Mouse (Mus musculus) heart, postnatal 0 days (tissue): ENCODE measurements around the gene Cpa4. TPM values are rescaled to one million over a fixed set of nuclear protein-coding genes. Genes with fewer than 3 reads are reported as not detected.
A peak's percentile ranks its signal among the peaks of the same experiment; 100 is the strongest.

ENCODE experiments used
- ATAC-seq: fragments of 200-750 bp; cut with Nextera tagmentation; 2 replicates; pipeline ENCODE4 v1.8.0; 2017; ENCODE audit warnings: low read depth, moderate number of reproducible peaks, moderate library complexity; ENCODE audit not compliant: insufficient read depth
- DNase-seq: peaks from one replicate; pipeline ENCODE4 v3.0.0-alpha.2; 2016; ENCODE audit warnings: low spot score
- H3K27ac ChIP-seq: fragments of 300-500 bp; sonication (generic); 2 replicates; pipeline ENCODE4 v1.5.1; 2014; ENCODE audit warnings: low read depth, mild to moderate bottlenecking
- H3K27me3 ChIP-seq: fragments of 300-500 bp; sonication (generic); 2 replicates; pipeline ENCODE4 v1.6.1; 2014; ENCODE audit warnings: low read length, mixed read lengths; ENCODE audit not compliant: control insufficient read depth, insufficient read depth
- H3K36me3 ChIP-seq: fragments of 300-500 bp; sonication (generic); replicated peaks from 2 replicates; pipeline ENCODE4 v1.6.1; 2014; ENCODE audit warnings: low read length, mixed read lengths; ENCODE audit not compliant: control insufficient read depth, insufficient read depth
- H3K4me1 ChIP-seq: fragments of 300-500 bp; sonication (generic); 2 replicates; pipeline ENCODE4 v1.6.1; 2014; ENCODE audit warnings: antibody characterized with exemption; ENCODE audit not compliant: control insufficient read depth, insufficient read depth
- H3K4me2 ChIP-seq: fragments of 300-500 bp; sonication (generic); 2 replicates; pipeline ENCODE4 v1.6.1; 2014; ENCODE audit warnings: low read depth, mild to moderate bottlenecking, low read length, moderate library complexity
- H3K4me3 ChIP-seq: fragments of 300-500 bp; sonication (generic); 2 replicates; pipeline ENCODE4 v1.5.1; 2014; ENCODE audit warnings: low read depth, low read length
- H3K9ac ChIP-seq: fragments of 300-500 bp; sonication (generic); replicated peaks from 2 replicates; pipeline ENCODE4 v1.6.1; 2014; ENCODE audit warnings: low read depth, low read length, mixed read lengths
- H3K9me3 ChIP-seq: fragments of 300-500 bp; sonication (generic); replicated peaks from 2 replicates; pipeline ENCODE4 v1.6.1; 2016; ENCODE audit warnings: low read length; ENCODE audit not compliant: control insufficient read depth
- CTCF ChIP-seq: IDR thresholded peaks from 2 replicates; pipeline ENCODE4 v1.5.1; 2016; ENCODE audit warnings: antibody characterized with exemption, control low read depth, low read depth
- EP300 ChIP-seq: IDR thresholded peaks from 2 replicates; pipeline ENCODE4 v1.6.1; 2016; ENCODE audit warnings: antibody characterized with exemption, low read depth
- WGBS: fragments of 180-500 bp; shearing (Covaris S2); extraction: QIAGEN DNeasy Blood & Tissue Kit; methylation state at CpG from one replicate; pipeline ENCODE4 v1.1.7; 2014; 5-methylcytosine and 5-hydroxymethylcytosine counted together
- polyA plus RNA-seq: library from polyadenylated mRNA; unstranded; fragments of >200 nt; fragmentation: Nextera tagmentation; extraction: Ambion mirVana; gene quantifications from 2 replicates; pipeline ENCODE4 v1.2.1, GENCODE M21; 2015
- total RNA-seq: library from RNA; depleted of rRNA; stranded (reverse); fragments of >200 nt; gene quantifications from 2 replicates; pipeline ENCODE4 v1.2.3, GENCODE M21; 2014; ENCODE audit warnings: low replicate concordance

Cpa4 gene
- total and polyA plus RNA-seq, 2 experiments from 2014 or later, result 0.23 to 0.46 TPM

DNA sequence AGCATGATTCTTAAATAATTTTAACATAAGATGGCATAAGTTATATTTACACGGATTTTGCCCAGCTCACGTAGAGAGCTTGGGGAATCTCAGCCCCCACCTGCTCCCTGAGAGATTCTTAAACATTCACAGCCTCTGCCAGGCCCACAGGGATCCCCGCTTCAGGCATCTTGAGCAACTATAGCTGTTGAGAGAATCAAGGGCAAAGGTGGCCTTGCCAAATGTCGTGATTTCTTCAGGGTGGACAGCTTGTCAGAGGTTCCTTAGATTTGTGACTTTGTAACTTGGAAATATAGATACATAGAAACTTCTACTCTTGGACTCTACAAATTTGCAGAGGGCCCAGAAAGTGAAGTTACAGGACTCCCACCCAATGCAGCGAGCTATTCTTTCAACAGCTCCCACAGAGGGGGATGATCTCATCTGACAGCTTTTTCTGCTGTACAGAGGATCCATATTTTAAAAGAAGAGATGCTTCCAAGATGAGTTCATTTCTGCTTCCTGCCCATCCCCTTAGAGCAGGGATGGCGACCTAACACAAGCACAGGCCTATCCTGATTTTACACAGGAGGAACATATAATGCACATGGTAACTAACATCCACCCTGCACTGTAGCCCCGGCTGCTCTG is 14.7 kb upstream of the Cpa4 start:
- 69% methylated on average over 7 of the region's 7 CpGs for WGBS

DNA sequence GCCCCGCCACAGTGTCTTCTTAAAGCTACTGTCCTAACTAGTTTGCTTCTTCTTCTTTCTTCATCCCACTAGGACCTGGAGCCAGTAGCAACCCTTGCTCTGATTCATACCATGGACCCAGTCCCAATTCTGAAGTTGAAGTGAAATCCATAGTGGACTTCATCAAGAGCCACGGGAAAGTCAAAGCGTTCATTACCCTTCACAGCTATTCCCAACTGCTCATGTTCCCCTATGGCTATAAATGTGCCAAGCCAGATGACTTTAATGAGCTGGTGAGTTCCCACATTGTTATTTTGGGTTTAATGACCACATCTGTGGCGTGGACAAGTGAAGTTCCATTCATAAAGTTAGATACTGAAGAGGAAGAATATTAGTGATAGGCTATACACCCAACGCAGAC is 14.1 kb upstream of the Cpa4 start:
- 0 out of 2 replicates have a peak, but pooled peaks cover 3% of the 10 kb centered on the region for H3K9me3 ChIP-seq
- no peak overlapping the region for H3K4me2 ChIP-seq
- no peak overlapping the region for H3K9ac ChIP-seq
- no peak for ATAC-seq
- no peaks in the 10 kb centered on the region for H3K4me1 ChIP-seq
- H3K4me3 ChIP-seq, result no peak overlapping the region
- no peaks in the 10 kb centered on the region for H3K27me3 ChIP-seq
- no peak for TF ChIP-seq CTCF
- no peak for TF ChIP-seq EP300
- no peak for DNase-seq
- WGBS, result 83% methylated on average over 5 of the region's 5 CpGs
- no peak overlapping the region for H3K27ac ChIP-seq
- no peaks in the 10 kb centered on the region for H3K36me3 ChIP-seq

More for the DNA sequence above, 14.7 kb upstream of the Cpa4 start:
- TF ChIP-seq CTCF (no peak), EP300 (no peak)
- no peak overlapping the region for H3K9ac ChIP-seq
- H3K4me3 ChIP-seq, result no peak overlapping the region
- no peaks in the 10 kb centered on the region for H3K27me3 ChIP-seq
- DNase-seq, result no peak
- no peak for ATAC-seq
- no peaks in the 10 kb centered on the region for H3K36me3 ChIP-seq
- H3K27ac ChIP-seq, result no peak overlapping the region
- H3K4me1 ChIP-seq, result no peaks in the 10 kb centered on the region
- H3K4me2 ChIP-seq, result no peak overlapping the region
- H3K9me3 ChIP-seq, result 0 out of 2 replicates have a peak, but pooled peaks cover 3% of the 10 kb centered on the region

DNA sequence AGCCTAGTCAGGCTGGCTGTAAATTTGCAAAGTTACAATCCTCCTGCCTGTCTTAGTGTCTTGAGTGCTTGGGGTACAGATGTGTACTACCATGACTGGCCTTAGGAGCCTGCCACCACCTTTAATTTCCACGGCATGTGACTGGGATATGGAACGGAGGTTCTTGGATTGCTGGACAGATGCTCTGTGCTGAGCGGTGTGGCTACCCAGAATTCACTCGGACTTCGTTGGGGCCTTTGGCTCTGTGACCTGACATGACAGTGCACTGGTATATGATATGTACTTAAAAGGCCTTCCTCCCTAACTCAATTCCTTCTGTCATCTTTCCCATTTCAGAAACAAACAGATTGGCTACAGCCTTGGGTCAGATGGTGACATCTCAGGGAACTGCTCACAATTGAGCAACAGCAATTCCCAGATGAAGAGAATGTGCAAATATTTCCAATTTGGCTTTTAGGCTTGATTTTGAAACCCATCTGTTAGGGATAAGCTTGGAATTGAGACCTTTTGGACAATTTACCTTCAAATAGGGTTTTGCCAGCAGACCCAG is 13.5 kb upstream of the Cpa4 start:
- Histone ChIP-seq H3K4me3 (no peak overlapping the region), H3K9me3 (0 out of 2 replicates have a peak, but pooled peaks cover 3% of the 10 kb centered on the region), H3K9ac (no peak overlapping the region), H3K4me2 (no peak overlapping the region), H3K36me3 (no peaks in the 10 kb centered on the region), H3K27me3 (no peaks in the 10 kb centered on the region), H3K27ac (no peak overlapping the region), H3K4me1 (no peaks in the 10 kb centered on the region)
- DNase-seq (no peak), ATAC-seq (no peak)
- TF ChIP-seq EP300 (no peak), CTCF (no peak)
- 88% methylated on average over 5 of the region's 5 CpGs for WGBS

DNA sequence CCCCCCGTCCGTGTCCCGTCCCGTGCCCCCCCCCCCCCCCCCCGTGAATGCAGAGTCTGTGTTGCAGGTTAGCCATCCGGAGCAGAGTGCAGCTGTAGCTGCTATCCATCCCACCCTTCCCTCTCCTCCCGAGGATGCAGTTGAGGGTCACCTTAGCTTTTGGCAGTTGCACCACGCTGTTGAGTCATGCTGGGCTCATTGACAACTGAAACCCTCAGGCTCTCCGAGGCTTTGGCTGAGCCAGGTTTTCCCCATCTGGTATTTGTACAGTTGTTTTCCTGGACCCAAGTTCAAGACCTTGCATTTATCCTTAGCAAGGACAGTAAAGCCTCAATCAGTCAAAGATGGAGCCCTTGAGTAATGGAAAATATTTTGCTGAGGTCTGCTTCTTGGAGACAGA is 12.1 kb upstream of the Cpa4 start:
- Histone ChIP-seq H3K27ac (0 out of 2 replicates have a peak overlapping the region, but pooled peaks have one; percentile 7), H3K27me3 (no peaks in the 10 kb centered on the region), H3K4me1 (no peaks in the 10 kb centered on the region), H3K4me2 (no peak overlapping the region), H3K36me3 (no peaks in the 10 kb centered on the region), H3K4me3 (no peak overlapping the region), H3K9ac (no peak overlapping the region), H3K9me3 (0 out of 2 replicates have a peak, but pooled peaks cover 1% of the 10 kb centered on the region)
- TF ChIP-seq CTCF, result no peak
- TF ChIP-seq EP300, result no peak
- DNase-seq (peak; percentile 83), ATAC-seq (peak; percentile 88)
- 0% methylated on average over 3 of the region's 9 CpGs for WGBS

DNA sequence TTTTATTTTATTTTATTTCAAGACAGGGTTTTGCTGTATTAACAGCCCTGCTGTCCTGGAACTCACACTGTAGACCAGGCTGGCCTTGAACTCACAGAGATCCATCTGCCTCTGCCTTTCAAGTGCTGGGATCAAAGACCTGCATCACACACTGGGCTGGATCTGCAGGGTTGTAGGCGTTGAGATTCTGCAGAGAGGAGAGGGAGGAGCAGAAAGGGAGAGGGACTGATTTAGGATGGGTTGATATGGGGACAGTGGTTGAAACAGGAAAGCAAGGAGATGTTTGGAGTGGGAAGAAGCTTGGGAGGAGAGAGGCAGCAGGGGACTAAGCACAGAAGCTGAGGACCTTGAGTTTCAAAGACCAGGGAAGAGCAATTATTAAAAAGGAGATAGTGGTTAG is 8.4 kb upstream of the Cpa4 start:
- H3K36me3 ChIP-seq, result no peaks in the 10 kb centered on the region
- no peak overlapping the region for H3K27ac ChIP-seq
- H3K9me3 ChIP-seq, result no peaks in the 10 kb centered on the region
- no peak for ATAC-seq
- no peaks in the 10 kb centered on the region for H3K27me3 ChIP-seq
- TF ChIP-seq CTCF (no peak), EP300 (no peak)
- no peak for DNase-seq
- 46% methylated on average over 1 of the region's 1 CpGs for WGBS
- H3K4me2 ChIP-seq, result no peak overlapping the region
- no peaks in the 10 kb centered on the region for H3K4me1 ChIP-seq
- H3K4me3 ChIP-seq, result no peak overlapping the region
- no peak overlapping the region for H3K9ac ChIP-seq
